Mouse (Mus musculus) liver, postnatal 0 days (tissue): ENCODE data around the gene Slc1a2. TPM values are rescaled to one million over a fixed set of nuclear protein-coding genes. Genes with fewer than 3 reads are reported as not detected.

Source experiments
- ATAC-seq: fragments of 200-750 bp; cut with Nextera tagmentation; 2 replicates; pipeline ENCODE4 v1.8.0; 2017; ENCODE audit warnings: mild to moderate bottlenecking, moderate library complexity
- DNase-seq: peaks from one replicate; pipeline ENCODE4 v3.0.0-alpha.2; 2016
- H3K27ac ChIP-seq: fragments of 300-500 bp; sonication (generic); 2 replicates; pipeline ENCODE4 v1.5.1; 2014; ENCODE audit warnings: antibody characterized with exemption, moderate library complexity, mild to moderate bottlenecking, low read depth
- H3K27me3 ChIP-seq: fragments of 300-500 bp; sonication (generic); 2 replicates; pipeline ENCODE4 v1.6.1; 2014; ENCODE audit warnings: low read length, control low read depth, mixed read lengths; ENCODE audit not compliant: insufficient read depth
- H3K36me3 ChIP-seq: fragments of 300-500 bp; sonication (generic); replicated peaks from 2 replicates; pipeline ENCODE4 v1.6.1; 2014; ENCODE audit warnings: mild to moderate bottlenecking, control low read depth, low read length, moderate library complexity, mixed read lengths; ENCODE audit not compliant: insufficient read depth
- H3K4me1 ChIP-seq: fragments of 300-500 bp; sonication (generic); 2 replicates; pipeline ENCODE4 v1.6.1; 2014; ENCODE audit warnings: antibody characterized with exemption, mild to moderate bottlenecking, control low read depth; ENCODE audit not compliant: insufficient read depth
- H3K4me2 ChIP-seq: fragments of 300-500 bp; sonication (generic); 2 replicates; pipeline ENCODE4 v1.6.1; 2014; ENCODE audit warnings: low read depth, mild to moderate bottlenecking, low read length, moderate library complexity, mixed read lengths
- H3K4me3 ChIP-seq: fragments of 300-500 bp; sonication (generic); 2 replicates; pipeline ENCODE4 v1.5.1; 2014; ENCODE audit warnings: low read depth, low read length
- H3K9ac ChIP-seq: fragments of 300-500 bp; sonication (generic); replicated peaks from 2 replicates; pipeline ENCODE4 v1.6.1; 2014; ENCODE audit warnings: mild to moderate bottlenecking, moderate library complexity
- H3K9me3 ChIP-seq: fragments of 300-500 bp; sonication (generic); 2 replicates; pipeline ENCODE4 v1.6.1; 2016; ENCODE audit warnings: mild to moderate bottlenecking, control low read depth, low read length, mixed read lengths
- CTCF ChIP-seq: sonication (generic); IDR thresholded peaks from 2 replicates; pipeline ENCODE4 v1.5.1; 2016; ENCODE audit warnings: antibody characterized with exemption, low read depth
- EP300 ChIP-seq: IDR thresholded peaks from 2 replicates; pipeline ENCODE4 v1.6.1; 2016; ENCODE audit warnings: antibody characterized with exemption, low read depth, mild to moderate bottlenecking
- WGBS: fragments of 180-500 bp; shearing (Covaris S2); extraction: QIAGEN DNeasy Blood & Tissue Kit; methylation state at CpG from one replicate; pipeline ENCODE4 v1.1.7; 2014; ENCODE audit not compliant: insufficient replicate concordance; 5-methylcytosine and 5-hydroxymethylcytosine counted together
- polyA plus RNA-seq: library from polyadenylated mRNA; unstranded; fragments of >200 nt; fragmentation: Nextera tagmentation; extraction: Ambion mirVana; gene quantifications from 2 replicates; pipeline ENCODE4 v1.2.1, GENCODE M21; 2015

The Slc1a2 gene
- polyA plus RNA-seq, 1 experiment from 2014 or later, result 0.74 TPM

GRCm38 (mm10) chr2:102791641-102792040 is 133.2 kb downstream of the Slc1a2 start:
- Histone ChIP-seq H3K4me2 (no peak overlapping the region), H3K27me3 (no peaks in the 10 kb centered on the region), H3K4me3 (no peak overlapping the region), H3K27ac (no peak overlapping the region), H3K9ac (no peak overlapping the region), H3K36me3 (no peaks in the 10 kb centered on the region), H3K4me1 (no peaks in the 10 kb centered on the region), H3K9me3 (no peaks in the 10 kb centered on the region)
- DNase-seq, result no peak
- WGBS, result 51% methylated on average over 2 of the region's 2 CpGs
- ATAC-seq, result no peak
- no peak for TF ChIP-seq CTCF
- TF ChIP-seq EP300, result no peak

- Histone ChIP-seq H3K4me1 (no peaks in the 10 kb centered on the region), H3K27ac (no peak overlapping the region), H3K9me3 (no peaks in the 10 kb centered on the region), H3K4me2 (no peak overlapping the region), H3K27me3 (no peaks in the 10 kb centered on the region), H3K36me3 (no peaks in the 10 kb centered on the region), H3K4me3 (no peak overlapping the region), H3K9ac (no peak overlapping the region)
- DNase-seq (no peak), ATAC-seq (no peak)
- WGBS, result 76% methylated on average over 6 of the region's 6 CpGs
- TF ChIP-seq EP300 (no peak), CTCF (no peak)
Measured at GRCm38 (mm10) chr2:102792804-102793203, 134.3 kb downstream of the Slc1a2 start.

- Histone ChIP-seq H3K4me1 (no peaks in the 10 kb centered on the region), H3K36me3 (no peaks in the 10 kb centered on the region), H3K9me3 (no peaks in the 10 kb centered on the region), H3K27ac (no peak overlapping the region), H3K4me2 (no peak overlapping the region), H3K27me3 (no peaks in the 10 kb centered on the region), H3K4me3 (no peak overlapping the region), H3K9ac (no peak overlapping the region)
- no peak for TF ChIP-seq CTCF
- TF ChIP-seq EP300, result no peak
- ATAC-seq (0 out of 2 replicates have a peak, but pooled peaks have one; percentile 21), DNase-seq (no peak)
- 59% methylated on average over 3 of the region's 3 CpGs for WGBS
Measured at GRCm38 (mm10) chr2:102795034-102795433, 136.6 kb downstream of the Slc1a2 start.

- 64% methylated on average over 2 of the region's 2 CpGs for WGBS
- no peak for DNase-seq
- ATAC-seq, result no peak
- TF ChIP-seq EP300 (no peak), CTCF (no peak)
- no peak overlapping the region for H3K4me2 ChIP-seq
- no peak overlapping the region for H3K9ac ChIP-seq
- no peaks in the 10 kb centered on the region for H3K36me3 ChIP-seq
- no peaks in the 10 kb centered on the region for H3K4me1 ChIP-seq
- no peaks in the 10 kb centered on the region for H3K9me3 ChIP-seq
- H3K4me3 ChIP-seq, result no peak overlapping the region
- H3K27me3 ChIP-seq, result no peaks in the 10 kb centered on the region
- no peak overlapping the region for H3K27ac ChIP-seq
Measured at GRCm38 (mm10) chr2:102798149-102798548, 139.7 kb downstream of the Slc1a2 start.

- no peak overlapping the region for H3K4me3 ChIP-seq
- no peak overlapping the region for H3K4me2 ChIP-seq
- H3K9ac ChIP-seq, result no peak overlapping the region
- no peak for ATAC-seq
- no peaks in the 10 kb centered on the region for H3K36me3 ChIP-seq
- no peak for DNase-seq
- no peaks in the 10 kb centered on the region for H3K9me3 ChIP-seq
- H3K27ac ChIP-seq, result no peak overlapping the region
- TF ChIP-seq EP300 (no peak), CTCF (no peak)
- no peaks in the 10 kb centered on the region for H3K27me3 ChIP-seq
- WGBS, result 86% methylated on average over 1 of the region's 1 CpGs
- H3K4me1 ChIP-seq, result no peaks in the 10 kb centered on the region
Measured at GRCm38 (mm10) chr2:102801899-102802298, 143.4 kb downstream of the Slc1a2 start.

- no peaks in the 10 kb centered on the region for H3K27me3 ChIP-seq
- no peak overlapping the region for H3K4me3 ChIP-seq
- DNase-seq (no peak), ATAC-seq (no peak)
- H3K9ac ChIP-seq, result no peak overlapping the region
- WGBS, result 25% methylated on average over 2 of the region's 2 CpGs
- H3K9me3 ChIP-seq, result no peaks in the 10 kb centered on the region
- H3K27ac ChIP-seq, result no peak overlapping the region
- no peaks in the 10 kb centered on the region for H3K36me3 ChIP-seq
- no peaks in the 10 kb centered on the region for H3K4me1 ChIP-seq
- TF ChIP-seq EP300 (no peak), CTCF (peak; percentile 67)
- no peak overlapping the region for H3K4me2 ChIP-seq
Measured at GRCm38 (mm10) chr2:102804109-102804508, 145.7 kb downstream of the Slc1a2 start.

- no peak for ATAC-seq
- Histone ChIP-seq H3K27ac (no peak overlapping the region), H3K9me3 (no peaks in the 10 kb centered on the region), H3K4me2 (no peak overlapping the region), H3K27me3 (no peaks in the 10 kb centered on the region), H3K4me1 (no peaks in the 10 kb centered on the region), H3K36me3 (no peaks in the 10 kb centered on the region), H3K9ac (no peak overlapping the region), H3K4me3 (no peak overlapping the region)
- TF ChIP-seq CTCF (no peak), EP300 (no peak)
- 61% methylated on average over 6 of the region's 6 CpGs for WGBS
- DNase-seq, result no peak
Measured at GRCm38 (mm10) chr2:102805283-102805682, 146.8 kb downstream of the Slc1a2 start.
